Mouse (Mus musculus) thymus, postnatal 36 days (tissue): ENCODE data around the gene Rc3h2.

Source experiments
- DNase-seq, 2 experiments: peaks; one replicate each; pipeline ENCODE4 v3.0.0; 2022; ENCODE audit warnings: mixed read lengths in 2 of 2

Rc3h2 gene

DNA sequence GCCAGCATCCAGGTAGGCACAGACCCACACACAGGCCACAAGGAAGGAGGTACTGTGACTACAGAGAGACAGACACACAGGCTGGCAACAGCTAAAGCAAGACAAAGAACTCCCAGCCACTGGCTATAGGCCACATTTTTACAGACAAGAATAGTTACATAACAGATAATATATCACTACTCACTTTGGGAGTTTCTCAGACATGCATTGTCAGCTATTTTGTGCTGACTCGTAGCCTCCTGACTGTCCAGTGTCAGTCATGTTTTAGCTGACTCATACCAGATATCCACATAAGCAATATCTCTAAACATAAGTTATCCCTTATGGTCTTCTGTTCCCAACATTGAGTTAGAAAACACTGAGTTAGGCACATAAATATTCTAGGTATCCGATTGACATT is 89.4 kb downstream of the Rc3h2 start:
- DNase-seq = no peak

DNA sequence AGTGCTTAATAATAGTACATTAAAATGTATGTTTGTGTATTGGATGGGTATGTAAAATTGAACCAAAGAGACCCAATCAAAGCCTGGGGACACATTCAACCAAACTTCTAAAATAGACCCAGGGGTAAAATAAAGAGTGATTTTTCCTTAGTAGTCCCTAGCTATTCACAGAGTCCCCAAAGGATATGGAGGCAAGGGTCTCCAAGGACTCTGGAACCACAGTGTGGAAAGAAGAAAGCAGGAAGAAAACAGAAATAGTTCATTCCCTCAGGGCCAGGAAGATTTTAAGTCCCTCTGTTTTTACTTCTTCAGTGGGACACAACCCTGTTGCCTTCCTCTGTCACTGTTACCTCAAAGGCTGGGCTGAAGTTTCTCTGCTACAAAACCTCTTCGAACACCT is 96.5 kb downstream of the Rc3h2 start, which contains the start of gene Olfr368:
Gene Olfr368, plus strand, starts transcription at position 301 of the 400 bp plus-strand sequence.
- no peak for DNase-seq
